Mouse (Mus musculus) G1E (cell line): ENCODE data around the gene Creb3.
"Not testable (repeated sequence)": the region's sequence is repeated elsewhere in the genome, so short reads cannot be mapped to it uniquely, and the experiment has no call there.

ENCODE experiments used
- CTCF ChIP-seq: IDR thresholded peaks from 2 replicates; pipeline ENCODE4 v1.5.1; 2012; ENCODE audit warnings: low read depth, low read length, inconsistent platforms, mixed read lengths
- POLR2AphosphoS5 ChIP-seq: IDR thresholded peaks from 2 replicates; pipeline ENCODE4 v1.6.1; 2012; ENCODE audit warnings: low read depth, low read length, inconsistent platforms; ENCODE audit not compliant: insufficient replicate concordance

DNA sequence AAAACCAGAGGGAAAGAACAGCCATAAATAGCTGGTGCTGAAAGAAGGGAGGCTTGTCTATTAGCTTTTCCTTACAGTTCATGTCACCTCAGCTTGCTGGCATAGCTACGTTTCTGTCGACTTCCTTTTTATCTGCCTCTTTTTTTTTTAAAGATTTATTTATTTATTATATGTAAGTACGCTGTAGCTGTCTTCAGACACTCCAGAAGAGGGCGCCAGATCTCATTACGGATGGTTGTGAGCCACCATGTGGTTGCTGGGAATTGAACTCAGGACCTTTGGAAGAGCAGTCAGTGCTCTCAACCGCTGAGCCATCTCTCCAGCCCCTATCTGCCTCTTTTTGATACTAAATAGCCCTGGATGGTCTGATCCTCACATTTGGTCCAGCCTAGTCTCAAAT is 10.3 kb upstream of the Creb3 start:
- TF ChIP-seq CTCF, POLR2AphosphoS5: not testable (repeated sequence)
